8 mouse cellular contexts compared by ENCODE assay signal in the genomic region with DNA sequence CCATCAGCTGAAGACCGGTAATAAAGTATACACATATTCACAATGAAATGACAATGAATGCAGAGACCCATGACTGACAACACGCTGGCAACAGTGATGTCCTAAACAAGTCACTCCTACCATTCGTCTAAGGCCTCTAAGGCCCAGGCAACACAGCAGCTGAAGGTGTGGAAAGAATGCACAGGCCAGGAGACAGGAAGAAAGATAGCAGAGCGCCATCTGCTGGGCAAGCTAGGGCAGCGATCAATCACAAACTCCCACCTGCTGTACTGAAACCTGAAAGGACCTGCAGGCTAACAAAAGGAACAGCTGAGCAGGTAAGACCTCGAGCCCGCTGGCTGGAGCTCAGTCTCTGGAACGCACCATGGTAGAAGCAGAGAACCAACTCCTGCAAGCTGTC. TPM values are rescaled to one million over a fixed set of nuclear protein-coding genes. Genes with fewer than 3 reads are reported as not detected.
A peak's percentile ranks its signal among the peaks of the same experiment; 100 is the strongest.
DNase-seq lines count a peak whose midpoint lies in the region; ATAC-seq and TF ChIP-seq lines count a peak whose summit lies in the region.

No protein-coding gene starts in this region.

- peak; percentile 79; the same call in 1 of the 2 replicates for TF ChIP-seq CTCF in spleen, adult 2 months (IDR thresholded peaks at IDR 0.05; ENCODE audit: extremely low read depth, insufficient read depth, insufficient read length, insufficient replicate concordance)

- H3K4me1 ChIP-seq in heart, embryonic 11.5 days (ENCODE audit: control insufficient read depth, insufficient read depth, low read length), result no peaks in the 10 kb centered on the region
- no peaks in the 10 kb centered on the region for H3K4me1 ChIP-seq in midbrain, embryonic 14.5 days (ENCODE audit: control insufficient read depth, insufficient read depth, low read length)
- no peaks in the 10 kb centered on the region; the same call in 1 of the 2 replicates for H3K4me1 ChIP-seq in spleen, adult 2 months (ENCODE audit: control insufficient read depth, insufficient read depth, insufficient read length)

- H3K36me3 ChIP-seq in heart, embryonic 11.5 days (ENCODE audit: control insufficient read depth, insufficient read depth, low read length), result peaks cover 1% of the 10 kb centered on the region; the same call in 1 of the 2 replicates
- peaks cover 30% of the 10 kb centered on the region for H3K36me3 ChIP-seq in midbrain, embryonic 14.5 days (ENCODE audit: control insufficient read depth, insufficient read depth, low read length)
- peaks cover 18% of the 10 kb centered on the region for H3K36me3 ChIP-seq in spleen, adult 2 months (ENCODE audit: control insufficient read depth, insufficient read depth, low read length)

- intact Hi-C loops in left cerebral cortex, postnatal 10 days (cut with DNase I), result loop anchor here (2.0 kb wide), 2 partner anchors 203 to 301 kb away; no protein-coding TSS in a partner anchor

- H3K4me3 ChIP-seq in heart, embryonic 11.5 days (ENCODE audit: low read depth, low read length), result no peak overlapping the region
- no peak overlapping the region for H3K4me3 ChIP-seq in midbrain, embryonic 14.5 days (replicated peaks; ENCODE audit: low read depth, low read length)
- H3K4me3 ChIP-seq in spleen, adult 2 months (ENCODE audit: extremely low read depth, insufficient read depth, insufficient read length), result no peak overlapping the region

- H3K9me3 ChIP-seq in heart, embryonic 11.5 days (replicated peaks; ENCODE audit: control insufficient read depth, low read length), result no peaks in the 10 kb centered on the region
- H3K9me3 ChIP-seq in midbrain, embryonic 14.5 days (ENCODE audit: control insufficient read depth, low read length), result no peaks in the 10 kb centered on the region

- peak; percentile 91 for DNase-seq in heart, adult 11 months
- peak; percentile 70 for DNase-seq in cerebellum, adult 8-10 months
- DNase-seq in left cerebral cortex, postnatal 10 days (ENCODE audit: extremely low spot score in 1 of 2, low spot score in 2 of 2), result peak; percentile 54 to 67
- peak; percentile 88 for DNase-seq in midbrain, embryonic 14.5 days
- peak; percentile 42 to 68 for DNase-seq in spleen, adult 2 months (ENCODE audit: low read depth in 1 of 2, low spot score in 2 of 2)

- H3K27ac ChIP-seq in heart, embryonic 11.5 days (ENCODE audit: low read depth, low read length), result no peak overlapping the region
- no peak overlapping the region for H3K27ac ChIP-seq in midbrain, embryonic 14.5 days (replicated peaks; ENCODE audit: low read depth, low read length)
- H3K27ac ChIP-seq in spleen, adult 2 months (ENCODE audit: insufficient read depth, low read length), result no peak overlapping the region

- H3K9ac ChIP-seq in heart, embryonic 11.5 days (ENCODE audit: low read depth, low read length), result no peak overlapping the region
- no peak overlapping the region for H3K9ac ChIP-seq in midbrain, embryonic 14.5 days (replicated peaks; ENCODE audit: low read length)

- WGBS in heart, embryonic 11.5 days (ENCODE audit: insufficient replicate concordance), result 30% methylated on average over 8 of the region's 8 CpGs
- 19% methylated on average over 8 of the region's 8 CpGs for WGBS in midbrain, embryonic 14.5 days
- WGBS in spleen, adult 2 months, result 43% methylated on average over 8 of the region's 8 CpGs

- no peak overlapping the region for H3K4me2 ChIP-seq in heart, embryonic 11.5 days
- H3K4me2 ChIP-seq in midbrain, embryonic 14.5 days (ENCODE audit: low read length), result no peak overlapping the region

- no peak for ATAC-seq in heart, embryonic 11.5 days (replicated peaks; ENCODE audit: insufficient number of reproducible peaks, low FRiP score, low TSS enrichment)
- ATAC-seq in frontal cortex, adult (ENCODE audit: low TSS enrichment), result peak; percentile 64
- ATAC-seq in inflammation-experienced regulatory T-cells, adult 6 months, result peak; percentile 43
- ATAC-seq in midbrain, embryonic 14.5 days (ENCODE audit: low FRiP score, low TSS enrichment), result peak; percentile 50; the same call in 1 of the 2 replicates

- TF ChIP-seq POLR2A in spleen, adult 2 months (IDR thresholded peaks at IDR 0.05; ENCODE audit: low read depth, low read length), result no peak

- no peaks in the 10 kb centered on the region for H3K27me3 ChIP-seq in heart, embryonic 11.5 days (ENCODE audit: control insufficient read depth, insufficient read depth, low read length)
- H3K27me3 ChIP-seq in midbrain, embryonic 14.5 days (ENCODE audit: control insufficient read depth, insufficient read depth, low read length), result no peaks in the 10 kb centered on the region
- H3K27me3 ChIP-seq in spleen, adult 2 months (ENCODE audit: control insufficient read depth, insufficient read depth, low read length), result no peaks in the 10 kb centered on the region

RNA-seq across cellular contexts. Expression of a gene that starts 48.6 kb away (rescaled TPM):
- 17.3 and 19.3 TPM in 2 replicates for polyA plus RNA-seq in heart, embryonic 11.5 days (2014; fragmentation: Nextera tagmentation; extraction: Ambion mirVana)
- 10 to 100 TPM in 2 of 3 experiments, 1 to 10 TPM in 1; 6.9 to 23.2 (median 11.6) TPM for polyA plus RNA-seq in inflammation-experienced regulatory T-cells, adult 6 months (2017; shearing (Covaris generic))
- 10 to 100 TPM; 18.2 to 19.3 TPM for total RNA-seq in left cerebral cortex, postnatal 10 days (2021)
- 25.9 and 29.6 TPM in 2 replicates for polyA plus RNA-seq in midbrain, embryonic 14.5 days (2014; fragmentation: Nextera tagmentation; extraction: Ambion mirVana)
- polyA plus RNA-seq in spleen, adult 2 months (2012; rRNA removed), result 6.5 and 7.0 TPM in 2 replicates

RNA-seq across cellular contexts. Expression of a gene that starts 48.8 kb away (rescaled TPM):
- polyA plus RNA-seq in heart, embryonic 11.5 days (2014; fragmentation: Nextera tagmentation; extraction: Ambion mirVana), result 46.1 and 48.2 TPM in 2 replicates
- 1 to 10 TPM; 5.3 to 8.6 (median 6.9) TPM for polyA plus RNA-seq in inflammation-experienced regulatory T-cells, adult 6 months (2017; shearing (Covaris generic))
- 10 to 100 TPM; 10.7 TPM for total RNA-seq in left cerebral cortex, postnatal 10 days (2021)
- polyA plus RNA-seq in midbrain, embryonic 14.5 days (2014; fragmentation: Nextera tagmentation; extraction: Ambion mirVana), result 13.0 and 19.5 TPM in 2 replicates
- 0.55 and 1.2 TPM in 2 replicates for polyA plus RNA-seq in spleen, adult 2 months (2012; rRNA removed)
